Mouse (Mus musculus) spleen, postnatal 36 days (tissue): ENCODE measurements around the gene Usp30.

Source experiments
- DNase-seq, 2 experiments: peaks; one replicate each; pipeline ENCODE4 v3.0.0; 2022; ENCODE audit warnings: low spot score in 2 of 2, mixed read lengths in 1 of 2

The Usp30 gene

GRCm38 (mm10) chr5:114127374-114128349, 62.4 kb downstream of the Usp30 start, which contains the start of gene Alkbh2:
Gene Alkbh2, minus strand, starts transcription at chr5:114128218.
- peak; percentile 75 to 78 for DNase-seq

GRCm38 (mm10) chr5:114129550-114130210, 64.4 kb downstream of the Usp30 start:
- DNase-seq = no peak

GRCm38 (mm10) chr5:114130211-114130605, 64.9 kb downstream of the Usp30 start, which contains the start of gene Ung:
Gene Ung, plus strand, starts transcription at chr5:114130386.
- DNase-seq = peak; percentile 60 to 61

- peak; percentile 90 for DNase-seq
Measured at GRCm38 (mm10) chr5:114130698-114131520, 65.6 kb downstream of the Usp30 start.

GRCm38 (mm10) chr5:114131521-114131840, 66.2 kb downstream of the Usp30 start:
- DNase-seq = peak; percentile 54 to 65

GRCm38 (mm10) chr5:114132841-114133240, 67.6 kb downstream of the Usp30 start:
- no peak for DNase-seq

GRCm38 (mm10) chr5:114134091-114134534, 68.9 kb downstream of the Usp30 start:
- DNase-seq = peak; percentile 32 to 38

- DNase-seq = no peak
Measured at GRCm38 (mm10) chr5:114135516-114135915, 70.3 kb downstream of the Usp30 start.

- DNase-seq = no peak
Measured at GRCm38 (mm10) chr5:114137481-114138276, 72.4 kb downstream of the Usp30 start.

- DNase-seq = no peak
Measured at GRCm38 (mm10) chr5:114138277-114139164, 73.3 kb downstream of the Usp30 start.

GRCm38 (mm10) chr5:114139175-114139574, 73.9 kb downstream of the Usp30 start:
- DNase-seq = peak; percentile 19 to 30

GRCm38 (mm10) chr5:114146028-114146888, 81.0 kb downstream of the Usp30 start, which contains the start of gene Acacb:
Gene Acacb, plus strand, starts transcription at chr5:114146535.
- DNase-seq = no peak

- no peak for DNase-seq
Measured at GRCm38 (mm10) chr5:114147043-114147972, 82.0 kb downstream of the Usp30 start.

- DNase-seq = no peak
Measured at GRCm38 (mm10) chr5:114152359-114153092, 87.3 kb downstream of the Usp30 start.

GRCm38 (mm10) chr5:114153490-114153889, 88.2 kb downstream of the Usp30 start:
- DNase-seq = no peak

- no peak for DNase-seq
Measured at GRCm38 (mm10) chr5:114154765-114155164, 89.5 kb downstream of the Usp30 start.
